Mouse (Mus musculus) CD4-positive, CD25-positive, alpha-beta regulatory T cell, adult 2 months (primary cell): ENCODE data around the gene Add2.
A peak's percentile ranks its signal among the peaks of the same experiment; 100 is the strongest.
"Not testable (repeated sequence)": the region's sequence is repeated elsewhere in the genome, so short reads cannot be mapped to it uniquely, and the experiment has no call there.

Experiments
- DNase-seq: peaks from one replicate; pipeline ENCODE4 v3.0.0-alpha.2; 2012; ENCODE audit warnings: low read depth, low spot score

Gene Add2

DNA sequence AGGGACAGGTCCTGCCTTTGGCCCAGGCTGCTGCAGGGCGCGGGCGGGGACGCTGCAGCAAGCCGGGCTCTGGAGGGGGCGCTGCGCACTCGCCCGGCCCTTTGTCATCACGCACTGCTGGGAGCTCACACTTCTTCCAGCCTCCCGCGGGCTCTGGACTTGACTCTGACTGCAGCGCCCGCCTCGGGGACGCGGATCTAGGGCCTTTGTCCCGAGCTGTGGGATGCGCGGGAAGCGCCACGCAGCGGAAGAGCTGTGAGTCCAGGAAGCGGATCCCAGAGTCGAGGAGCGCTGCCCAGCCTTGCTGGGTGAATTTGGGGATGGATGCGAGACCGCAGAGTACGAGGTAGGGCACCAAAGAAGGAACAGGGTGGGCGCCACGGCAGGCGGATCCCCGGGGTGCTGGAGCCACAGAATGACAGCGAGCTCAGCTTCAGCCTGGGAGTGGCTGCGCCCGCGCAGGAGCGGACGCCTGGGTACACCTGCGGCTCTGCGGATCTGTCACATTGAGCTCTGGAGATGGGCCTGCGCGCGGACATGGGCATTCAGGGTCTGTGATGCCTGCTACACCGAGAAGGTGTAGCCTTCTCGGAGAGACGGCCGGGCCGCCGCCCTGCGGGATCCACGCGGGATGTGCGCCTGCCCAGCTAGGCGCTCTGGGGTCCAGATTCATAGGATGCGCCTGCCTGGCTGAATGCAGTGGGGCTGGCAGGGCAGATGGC, at the start of gene Add2:
Gene Add2 (plus strand): TSS at position 81 of the 722 bp plus-strand sequence.
- no peak for DNase-seq

DNA sequence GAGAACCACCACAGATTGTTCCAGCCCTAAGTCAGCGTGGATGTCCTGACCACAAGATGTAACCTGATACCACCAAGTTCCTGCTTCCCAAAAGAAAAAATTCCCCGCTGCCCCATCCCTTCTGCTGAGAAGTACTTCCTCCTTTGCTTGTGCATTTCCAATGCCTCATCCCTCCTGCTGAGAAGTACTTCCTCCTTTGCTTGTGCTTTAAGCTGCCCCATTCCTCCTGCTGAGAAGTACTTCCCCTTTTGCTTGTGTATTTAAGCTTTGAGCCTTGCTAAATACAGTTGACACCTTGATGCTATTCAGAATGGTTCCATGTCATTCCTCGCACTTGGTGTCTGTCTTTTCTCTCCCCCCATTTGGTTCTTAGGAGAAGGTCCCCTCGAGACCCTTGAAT, 49.7 kb upstream of the Add2 start:
- not testable (repeated sequence) for DNase-seq

DNA sequence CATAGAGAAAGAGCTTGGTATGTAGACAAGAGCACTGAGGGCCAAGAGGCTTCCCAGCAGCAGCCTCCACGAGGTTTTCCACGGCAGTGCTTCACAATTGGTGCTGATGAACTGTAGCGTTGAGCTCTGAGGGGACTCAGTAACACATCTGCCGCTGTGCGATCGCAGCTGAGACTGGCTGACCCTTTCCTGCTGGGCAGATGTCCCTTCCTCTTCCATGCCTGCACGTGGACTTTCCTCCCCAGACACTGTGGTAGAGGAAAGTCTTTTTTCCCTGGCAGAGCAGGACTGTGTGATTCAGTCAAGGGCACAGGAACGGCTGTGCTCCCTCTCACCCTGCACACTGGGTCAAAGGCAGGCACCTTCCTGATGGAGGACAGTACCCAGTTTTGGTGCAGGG, 44.1 kb upstream of the Add2 start:
- no peak for DNase-seq

DNA sequence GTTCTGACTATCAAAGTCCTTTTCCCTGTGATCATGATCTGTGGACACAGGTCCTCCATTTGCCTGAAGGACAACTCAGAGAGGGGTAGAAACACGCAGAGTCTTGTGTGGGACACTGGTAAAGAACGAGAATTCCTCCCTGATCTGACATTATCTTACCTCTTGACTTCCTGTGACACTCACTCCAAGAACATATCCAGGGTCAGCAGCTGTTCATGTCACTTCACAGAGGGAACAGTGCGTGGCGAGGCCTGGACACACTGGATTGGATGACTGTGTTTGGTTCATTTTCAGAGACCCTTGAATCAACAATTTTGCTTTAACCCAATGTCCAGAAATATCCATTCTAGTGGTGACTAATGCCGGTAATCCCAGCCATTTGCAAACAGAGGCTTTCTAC, 38.9 kb upstream of the Add2 start:
- not testable (repeated sequence) for DNase-seq

DNA sequence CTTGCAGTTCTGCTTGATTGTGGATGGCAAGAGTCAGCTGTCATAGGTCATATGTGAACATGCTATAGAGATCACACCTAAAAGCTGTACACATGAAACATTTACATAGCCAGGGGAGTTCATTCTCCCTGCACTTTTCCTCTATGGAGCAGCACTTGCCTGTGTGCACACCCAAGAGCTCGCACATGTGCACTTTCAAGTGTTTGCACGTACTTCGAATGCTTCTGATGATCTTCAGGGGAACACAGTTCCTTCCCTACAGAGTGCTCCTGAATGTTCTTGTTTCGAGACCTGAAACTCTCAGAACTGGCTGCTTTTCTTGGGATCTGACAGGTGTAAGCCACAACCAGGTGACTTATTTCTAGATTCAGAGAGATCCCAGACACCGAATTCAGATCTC, 37.7 kb upstream of the Add2 start:
- not testable (repeated sequence) for DNase-seq

DNA sequence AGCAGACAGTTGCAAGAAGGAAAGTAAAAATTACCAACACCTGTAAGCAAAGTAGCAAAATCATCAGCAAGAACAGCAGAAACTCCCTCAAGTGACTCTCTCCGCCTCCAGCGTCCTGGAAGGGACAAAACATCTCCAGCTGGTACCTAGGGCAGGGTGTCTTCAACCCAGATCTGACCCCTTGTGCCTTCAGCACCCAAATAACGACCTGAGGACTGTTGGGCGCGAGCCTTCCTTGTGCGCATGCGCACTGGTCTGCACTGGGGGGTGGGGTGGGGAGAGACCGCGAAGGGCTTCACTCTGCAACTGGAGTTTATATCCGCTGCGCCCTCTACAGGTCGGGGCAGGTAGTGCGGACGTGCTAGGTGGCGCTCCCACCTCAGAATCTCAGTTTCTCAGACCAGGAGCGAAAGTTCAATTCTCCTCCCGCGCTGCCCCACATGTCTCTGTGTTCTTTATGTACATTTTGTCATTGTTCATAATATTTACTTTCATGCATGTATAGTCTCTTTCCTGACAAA, 25.0 kb upstream of the Add2 start:
- DNase-seq = peak; percentile 67

DNA sequence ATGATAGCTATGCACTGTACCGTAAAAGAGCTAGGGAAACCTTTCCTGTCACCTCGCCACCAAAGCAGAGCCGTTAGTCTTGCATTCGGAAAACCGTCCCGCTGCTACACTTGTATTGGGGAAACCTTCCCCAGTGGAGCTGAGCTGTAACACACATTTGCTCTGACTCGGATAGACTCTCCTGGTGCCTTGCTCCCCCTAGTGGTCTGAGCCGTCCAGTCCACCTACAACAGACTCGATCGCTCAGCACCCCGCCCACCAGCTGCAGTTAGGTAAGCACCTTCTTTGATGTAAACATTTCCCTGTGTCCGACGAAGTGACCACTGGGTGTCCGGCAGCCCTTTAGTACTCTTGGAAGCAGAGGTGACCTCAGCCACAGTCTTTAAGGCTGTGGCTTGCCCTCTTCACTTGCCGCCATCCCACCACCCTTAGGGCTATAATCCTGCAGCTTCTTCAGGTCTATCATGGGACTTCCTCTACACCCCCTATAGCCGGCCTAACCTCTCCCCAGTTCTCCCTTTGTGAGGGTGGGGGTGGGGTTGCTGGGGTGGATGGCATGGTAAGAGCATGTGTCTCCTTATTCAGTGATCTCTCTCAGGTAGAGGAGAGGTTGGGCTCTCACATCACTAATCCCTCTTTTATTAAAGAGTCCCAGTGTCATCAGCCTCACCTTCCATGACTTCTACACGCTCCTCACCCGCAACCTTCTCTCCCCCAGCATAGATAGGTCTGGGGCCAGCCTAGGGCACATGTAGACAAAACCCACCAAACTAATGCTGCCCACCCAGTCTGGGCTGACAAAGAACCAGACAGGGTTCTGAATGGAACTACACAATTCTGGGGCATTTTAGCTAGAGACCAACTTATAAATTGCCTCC, 24.0 kb upstream of the Add2 start:
- peak; percentile 93 for DNase-seq

DNA sequence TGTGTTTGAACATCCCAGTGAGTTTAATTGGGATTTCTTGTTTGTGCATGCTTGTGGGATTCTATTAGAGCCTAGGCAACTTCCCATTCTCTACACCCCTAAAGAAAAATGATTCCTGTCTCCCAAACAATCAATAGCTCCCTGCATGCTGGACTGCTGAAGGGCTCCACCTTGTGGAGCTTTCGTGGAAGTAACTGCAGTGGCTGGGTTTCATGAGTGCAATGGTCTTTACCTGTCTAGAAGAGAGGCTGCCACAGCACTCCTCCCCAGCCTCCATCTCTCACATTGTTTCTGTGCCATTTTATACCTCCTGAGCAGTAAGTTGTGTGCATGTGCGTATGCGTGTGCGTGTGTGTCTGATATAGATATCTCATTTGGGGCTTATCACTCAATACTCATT, 18.5 kb upstream of the Add2 start:
- peak; percentile 68 for DNase-seq

DNA sequence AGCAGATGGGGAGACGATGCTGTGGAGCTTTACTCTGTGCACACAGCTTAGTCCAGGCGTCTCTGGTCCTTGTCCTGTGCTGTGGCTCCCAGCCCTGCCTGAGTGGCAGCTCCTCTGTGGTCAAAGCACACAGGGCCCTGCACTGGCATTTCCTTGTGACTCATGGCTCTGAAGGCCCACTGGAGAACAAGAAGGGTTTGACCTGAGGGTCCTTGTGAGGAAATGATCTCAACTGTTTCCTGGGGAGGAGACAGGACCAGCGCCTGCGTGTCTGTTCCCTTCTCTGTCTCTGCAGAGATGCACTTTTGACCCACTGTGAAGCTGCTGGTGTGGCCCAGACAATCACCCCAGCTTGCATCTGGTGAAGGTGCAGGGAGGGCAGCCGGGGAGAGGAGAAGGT, 13.7 kb upstream of the Add2 start:
- DNase-seq = not testable (repeated sequence)

DNA sequence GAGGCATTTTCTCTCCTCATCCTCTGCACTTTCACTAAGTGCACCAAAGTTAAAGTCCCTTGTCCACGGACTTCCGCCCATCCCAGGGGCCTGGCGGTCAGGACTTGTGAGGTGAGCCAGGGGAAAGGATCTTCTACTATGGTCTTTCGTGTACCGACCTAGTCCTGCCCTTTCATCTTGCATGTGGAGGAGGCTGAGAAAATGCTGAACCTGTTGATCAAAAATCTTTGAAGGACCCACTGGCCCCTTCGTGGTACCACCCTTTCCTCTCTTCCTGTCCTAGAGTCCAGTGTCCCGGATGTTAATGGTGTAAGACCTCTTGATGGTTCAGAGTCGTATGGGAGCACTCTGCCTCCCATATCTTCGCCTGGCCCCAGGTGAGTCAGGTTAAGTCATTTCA, 12.6 kb upstream of the Add2 start, which contains the start of gene Figla:
Gene Figla (plus strand): TSS at position 301 of the 400 bp plus-strand sequence.
- no peak for DNase-seq

DNA sequence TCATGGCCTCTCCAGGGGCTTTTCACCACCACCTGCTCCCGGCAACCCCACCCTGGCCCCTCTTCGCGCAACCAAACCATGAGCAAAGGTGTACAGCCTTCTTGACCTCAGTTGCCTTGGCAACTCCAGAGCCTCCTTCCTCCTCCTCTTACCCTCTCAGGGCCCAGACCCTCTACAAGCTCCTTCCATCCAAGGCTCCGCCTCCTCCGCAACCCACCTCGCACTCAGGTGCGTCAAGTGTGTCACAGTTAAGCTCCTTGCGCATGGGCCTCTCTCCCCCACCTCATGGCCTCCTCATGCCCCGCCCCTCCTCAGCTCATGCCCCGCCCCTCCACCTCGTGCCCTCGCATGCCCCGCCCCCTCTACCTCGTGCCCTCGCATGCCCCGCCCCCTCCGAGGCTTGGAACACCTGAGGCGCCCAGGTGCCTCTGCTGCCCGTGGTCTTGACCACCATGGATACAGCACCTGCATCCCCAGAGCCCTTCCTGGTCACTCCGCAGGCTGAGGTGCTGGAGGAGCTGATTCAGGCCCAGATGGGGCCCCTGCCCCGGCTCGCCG, 11.6 kb upstream of the Add2 start:
- DNase-seq = no peak

DNA sequence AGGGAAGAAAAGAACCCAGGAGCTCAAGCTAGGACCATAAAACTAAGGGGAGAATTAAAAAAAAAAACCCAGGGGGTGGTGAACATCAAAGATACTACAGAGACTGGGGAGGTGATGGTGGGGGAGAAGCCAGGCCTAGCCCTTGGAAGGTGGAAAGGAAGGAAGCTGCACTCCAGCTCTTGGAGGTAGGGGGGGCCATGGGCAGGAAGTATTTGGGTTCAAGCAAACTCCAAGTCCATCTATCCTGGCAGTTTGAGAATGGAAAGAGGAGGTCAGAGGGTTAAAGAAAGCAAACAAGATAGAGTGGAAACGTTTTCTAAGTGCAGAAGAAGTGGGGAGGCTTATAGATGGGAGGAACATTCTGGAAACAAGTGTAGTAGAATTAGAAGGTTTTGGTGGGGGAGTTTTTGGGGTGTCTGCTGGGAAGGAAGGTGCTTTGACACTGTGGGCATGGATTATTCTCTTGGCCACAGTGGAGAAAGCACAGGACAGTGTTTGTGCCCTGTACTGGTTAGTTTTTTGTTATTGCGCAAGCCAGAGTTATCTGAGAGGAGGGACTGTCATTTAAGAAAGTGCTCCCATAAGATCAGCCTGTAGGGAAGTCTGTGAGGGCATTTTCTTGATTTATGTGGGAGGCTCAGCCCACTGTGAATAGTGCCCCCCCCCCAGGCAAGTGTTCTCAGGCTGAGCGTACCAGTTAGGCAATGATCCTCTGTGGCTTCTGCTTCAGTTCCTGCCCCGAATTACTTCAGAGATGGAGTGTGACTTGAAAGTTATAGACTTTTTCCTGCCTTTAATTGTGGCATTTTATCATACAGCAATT, 8.9 kb upstream of the Add2 start:
- no peak for DNase-seq

DNA sequence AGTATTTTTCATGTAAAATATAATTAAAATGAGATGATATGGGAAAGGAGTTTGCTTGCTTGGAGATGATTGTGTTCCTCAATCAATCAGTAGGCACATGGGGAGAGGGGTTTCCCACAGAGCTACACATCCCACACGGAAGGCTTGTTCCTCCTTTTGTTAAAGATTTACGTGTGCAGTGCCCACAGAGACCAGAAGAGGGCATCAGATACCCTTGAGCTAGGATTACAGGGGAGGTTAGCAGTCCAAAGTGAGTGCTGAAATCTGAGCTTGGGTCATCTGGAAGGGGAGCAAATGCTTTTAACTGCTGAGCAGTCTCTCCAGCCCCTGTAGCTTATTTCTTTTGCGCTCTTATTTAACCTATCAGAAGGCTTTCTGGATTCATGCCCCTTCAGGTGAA, 7.5 kb upstream of the Add2 start:
- peak; percentile 59 for DNase-seq

DNA sequence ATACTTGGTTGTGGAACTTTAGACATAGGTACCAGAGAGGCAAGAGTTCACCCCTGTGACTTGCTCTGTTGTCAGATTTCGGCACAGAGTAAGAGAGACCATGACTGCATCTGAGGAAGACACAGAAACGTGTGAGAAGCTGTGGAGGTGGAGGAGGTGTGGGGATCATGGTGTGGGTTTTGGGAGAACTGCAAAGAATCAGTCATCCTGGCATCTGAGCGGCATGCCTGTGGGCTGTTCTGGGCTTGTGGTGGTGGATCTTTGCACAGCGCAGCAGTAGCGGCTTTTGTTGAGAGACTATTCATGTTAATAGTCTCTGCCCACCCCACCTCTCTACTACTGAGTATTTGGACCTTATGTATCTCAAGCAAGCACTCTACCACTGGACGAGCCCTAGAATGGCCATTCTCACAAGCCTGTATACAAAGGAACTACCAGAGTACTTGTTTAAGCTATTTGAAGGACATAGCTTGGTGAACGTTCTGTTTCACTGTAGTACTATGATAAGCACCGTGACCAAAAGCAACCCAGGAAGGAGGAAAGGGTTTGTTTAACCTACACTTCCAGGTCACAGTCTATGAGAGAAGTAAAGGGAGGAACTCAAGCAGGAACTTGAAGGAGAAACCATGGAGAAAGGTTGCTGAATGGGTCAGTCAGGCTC, 1.7 kb upstream of the Add2 start:
- DNase-seq = no peak

DNA sequence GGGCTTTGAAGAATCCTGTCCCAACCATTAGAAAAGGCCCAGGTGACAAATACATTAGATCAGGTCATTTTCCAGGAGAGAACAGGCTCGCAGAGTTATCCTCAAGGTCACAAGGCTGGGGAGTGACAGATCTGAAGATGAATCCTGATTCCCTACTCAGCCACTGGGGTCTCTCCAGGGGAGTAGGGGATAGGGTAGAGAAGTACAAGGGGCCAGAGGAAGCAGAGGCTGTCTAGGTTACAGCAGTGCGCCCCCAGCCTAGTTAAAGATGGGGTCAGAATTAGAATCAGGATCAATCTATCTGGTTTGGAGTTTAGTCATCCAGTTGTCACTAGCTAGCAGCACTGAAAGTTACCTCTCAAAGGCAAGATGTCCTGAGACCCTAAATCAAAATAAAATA, 331 bp upstream of the Add2 start:
- DNase-seq = no peak

DNA sequence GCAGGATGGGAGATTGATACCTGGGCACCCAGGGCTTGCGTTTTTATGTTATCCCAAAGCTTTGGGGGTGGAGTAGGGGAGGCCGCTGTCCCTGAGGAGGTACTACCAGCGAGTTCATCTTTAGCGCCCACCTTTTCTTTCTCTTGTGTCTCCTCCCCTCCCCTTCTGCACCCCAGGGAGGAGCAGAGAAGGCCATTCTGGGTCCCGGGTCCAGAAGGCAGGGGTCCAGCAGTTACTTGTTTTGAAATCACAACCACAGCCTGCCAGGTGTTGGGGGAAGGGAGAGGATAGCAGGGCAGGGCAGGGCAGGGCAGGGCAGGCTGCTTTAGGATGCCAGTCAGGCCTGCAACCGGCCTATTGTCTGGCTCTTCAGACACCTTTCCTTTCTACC, 837 bp downstream of the Add2 start:
- no peak for DNase-seq

DNA sequence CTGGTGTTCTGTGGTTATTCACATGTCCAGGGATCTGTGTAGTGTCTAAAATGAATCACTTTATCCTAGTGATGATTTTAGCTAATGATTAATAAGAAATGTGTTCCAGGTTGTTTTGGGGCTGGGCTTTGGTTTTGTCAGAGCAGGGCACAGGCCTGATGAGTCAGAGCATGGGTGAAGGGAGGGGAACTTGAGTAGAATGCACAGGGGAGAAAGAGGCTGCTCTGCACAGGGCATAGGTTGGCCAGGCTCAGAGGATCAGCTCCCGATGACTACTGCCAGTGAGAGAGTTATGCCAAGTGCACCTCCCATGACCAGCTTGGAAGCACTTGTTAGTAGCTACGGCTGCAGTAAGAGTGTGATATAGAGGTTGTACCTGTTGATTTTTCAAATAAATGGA, 3.0 kb downstream of the Add2 start:
- DNase-seq = no peak

DNA sequence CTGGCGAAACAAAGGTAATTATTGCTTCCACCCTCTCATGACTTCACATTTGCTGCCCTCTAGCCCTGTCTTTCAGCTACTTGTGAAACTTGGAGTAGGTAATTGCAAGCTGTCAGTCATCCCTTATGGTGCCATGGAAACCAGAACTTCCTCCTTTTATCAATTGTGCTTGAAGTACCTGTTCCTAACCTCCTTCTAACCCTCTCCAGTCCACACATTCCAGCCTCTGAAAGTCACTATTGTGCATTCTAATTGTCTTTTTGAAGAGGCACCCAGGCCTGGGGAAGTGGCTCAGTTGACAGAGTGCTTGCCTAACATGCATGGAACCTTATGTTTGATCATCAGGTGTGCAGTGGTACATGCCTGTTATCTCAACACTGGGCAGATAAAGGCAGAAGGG, 5.2 kb downstream of the Add2 start:
- no peak for DNase-seq

DNA sequence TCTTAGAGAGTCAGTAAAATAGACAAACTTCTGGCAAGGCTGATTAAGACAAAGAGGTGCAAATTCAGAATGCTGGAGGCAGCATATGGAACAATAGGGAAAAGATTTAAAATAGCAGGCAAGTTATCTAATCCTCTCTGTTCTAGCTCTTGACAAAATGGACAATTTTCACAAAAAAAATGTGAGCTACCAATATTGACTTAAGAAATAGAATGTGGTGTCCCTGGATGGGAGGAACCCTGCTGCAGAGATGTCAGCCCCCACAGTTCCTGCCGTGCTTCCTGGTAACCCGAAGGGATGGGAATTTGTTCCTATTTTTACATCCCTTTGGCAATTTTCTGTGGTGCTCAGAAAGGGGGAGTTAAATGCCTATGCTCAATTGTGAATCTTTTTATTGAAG, 10.4 kb downstream of the Add2 start:
- no peak for DNase-seq

DNA sequence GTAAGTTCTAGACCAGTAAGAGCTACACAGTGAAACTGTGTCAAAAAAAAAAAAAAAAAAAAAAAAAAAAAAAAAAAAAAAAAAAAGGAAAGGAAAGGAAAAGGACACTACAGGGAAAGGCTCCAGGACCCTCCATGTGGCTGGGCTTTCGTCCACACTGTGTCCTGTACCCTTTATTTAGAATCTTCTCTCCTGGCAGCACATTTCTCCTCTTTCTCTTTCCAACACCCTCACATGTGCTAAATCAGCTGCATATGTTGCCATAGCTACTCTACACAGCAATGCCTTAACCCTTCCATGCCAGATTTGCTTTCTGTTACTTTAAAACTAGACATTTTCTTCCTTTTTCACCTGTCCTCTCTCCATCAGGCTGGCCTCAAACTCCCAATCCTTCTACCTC, 11.7 kb downstream of the Add2 start:
- no peak for DNase-seq

DNA sequence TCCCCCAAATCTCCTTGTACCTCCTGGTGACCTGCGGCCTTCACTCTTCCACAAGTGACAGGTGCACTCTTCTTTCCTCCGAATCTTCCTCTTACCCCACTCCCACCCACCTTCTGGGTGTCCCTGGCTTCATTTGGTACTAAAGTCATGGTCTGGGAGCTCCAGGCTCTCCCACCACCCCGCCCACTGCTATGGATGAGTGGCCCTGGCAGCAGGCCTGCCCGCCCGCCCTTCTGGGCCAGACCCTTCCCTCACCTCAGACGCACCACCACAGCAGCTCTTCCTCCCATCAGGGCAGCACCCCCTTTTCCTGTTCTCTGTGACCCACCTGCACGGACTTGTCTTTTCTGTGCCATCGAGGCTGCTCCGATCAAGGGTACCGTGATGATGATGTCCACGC, 19.0 kb downstream of the Add2 start:
- no peak for DNase-seq
